8 mouse cellular contexts compared by ENCODE assay signal in genomic region chr14:121198915-121199572, GRCm38 (mm10).
DNase-seq lines count a peak whose midpoint lies in the region; ATAC-seq and TF ChIP-seq lines count a peak whose summit lies in the region.

No protein-coding gene starts in this region.

- peaks cover 3% of the 10 kb centered on the region; the same call in 1 of the 2 replicates for H3K9me3 ChIP-seq in heart, embryonic 12.5 days (replicated peaks)
- H3K9me3 ChIP-seq in limb, embryonic 15.5 days, result no peaks in the 10 kb centered on the region

- TF ChIP-seq CTCF in brain, embryonic 14.5 days (IDR thresholded peaks at IDR 0.05; ENCODE audit: borderline replicate concordance, extremely low read depth, insufficient read depth, insufficient read length), result no peak

- 56% methylated on average over 13 of the region's 14 CpGs for WGBS in heart, embryonic 12.5 days
- 40% methylated on average over 14 of the region's 14 CpGs for WGBS in limb, embryonic 15.5 days

- no peak for TF ChIP-seq POLR2A in brain, embryonic 14.5 days (IDR thresholded peaks at IDR 0.05; ENCODE audit: borderline replicate concordance, extremely low read depth, insufficient read depth, insufficient read length, poor library complexity, severe bottlenecking)

- H3K9ac ChIP-seq in heart, embryonic 12.5 days, result no peak overlapping the region
- no peak overlapping the region for H3K9ac ChIP-seq in limb, embryonic 15.5 days

- peak overlapping the region; percentile 64 for H3K27ac ChIP-seq in heart, embryonic 12.5 days (ENCODE audit: poor library complexity, severe bottlenecking)
- H3K27ac ChIP-seq in limb, embryonic 15.5 days, result peak overlapping the region; percentile 81

- no peaks in the 10 kb centered on the region for H3K27me3 ChIP-seq in heart, embryonic 12.5 days (replicated peaks)
- H3K27me3 ChIP-seq in limb, embryonic 15.5 days, result no peaks in the 10 kb centered on the region

- H3K4me3 ChIP-seq in heart, embryonic 12.5 days, result no peak overlapping the region
- no peak overlapping the region for H3K4me3 ChIP-seq in limb, embryonic 15.5 days

- H3K4me2 ChIP-seq in heart, embryonic 12.5 days, result peak overlapping the region; percentile 16; the same call in 1 of the 2 replicates
- no peak overlapping the region for H3K4me2 ChIP-seq in limb, embryonic 15.5 days

- no peak for ATAC-seq in heart, embryonic 12.5 days (ENCODE audit: insufficient number of reproducible peaks, low FRiP score)
- ATAC-seq in limb, embryonic 15.5 days (ENCODE audit: insufficient number of reproducible peaks, low FRiP score, low TSS enrichment, low read depth), result peak; percentile 83

- H3K36me3 ChIP-seq in heart, embryonic 12.5 days, result peaks cover 10% of the 10 kb centered on the region
- peaks cover 5% of the 10 kb centered on the region; the same call in 1 of the 2 replicates for H3K36me3 ChIP-seq in limb, embryonic 15.5 days

- intact Hi-C loops in gastrocnemius, postnatal 14 days (cut with DNase I; ENCODE audit: low total_unique reads), result no loop called here

- H3K4me1 ChIP-seq in heart, embryonic 12.5 days (replicated peaks), result peaks cover 43% of the 10 kb centered on the region
- H3K4me1 ChIP-seq in limb, embryonic 15.5 days, result peaks cover 36% of the 10 kb centered on the region

- no peak for DNase-seq in heart, adult 18-20 months
- peak; percentile 91 for DNase-seq in brain, embryonic 14.5 days (ENCODE audit: low read depth)
- peak; percentile 45 for DNase-seq in gastrocnemius, postnatal 14 days
- DNase-seq in urinary bladder, adult 2 months (ENCODE audit: low spot score), result no peak
- DNase-seq in cerebellum, adult 9-11 months, result no peak
- no peak for DNase-seq in heart, adult 8-10 months (ENCODE audit: low spot score)

Comparison
In these comparisons a context has a peak if more than half of its experiments do, and no peak if none do; other contexts are left out.
1. DNase-seq: peak in brain, embryonic 14.5 days (single experiment) and gastrocnemius, postnatal 14 days (single experiment); none in heart, adult 18-20 months (0 of 2), urinary bladder, adult 2 months (single experiment), cerebellum, adult 9-11 months (single experiment) and heart, adult 8-10 months (single experiment).